Mouse (Mus musculus) frontal cortex, adult 2 months (tissue): Measurements from ENCODE around the gene Serpind1. TPM values are rescaled to one million over a fixed set of nuclear protein-coding genes. Genes with fewer than 3 reads are reported as not detected.
A peak's percentile ranks its signal among the peaks of the same experiment; 100 is the strongest.

ENCODE experiments used
- DNase-seq, 2 experiments: peaks; one replicate each; pipeline ENCODE4 v3.0.0; 2022; ENCODE audit warnings: low spot score in 1 of 2; ENCODE audit errors: extremely low spot score in 1 of 2
- polyA plus RNA-seq: library from polyadenylated mRNA; depleted of rRNA; stranded (reverse); fragments of >200 nt; gene quantifications from 2 replicates; pipeline ENCODE4 v1.2.3, GENCODE M21; 2012; rRNA removed

Gene Serpind1
- polyA plus RNA-seq, 1 experiment, result 4.0 TPM

GRCm38 (mm10) chr16:17345813-17346155 lies 14.6 kb downstream of the Serpind1 start:
- DNase-seq, result no peak

DNA sequence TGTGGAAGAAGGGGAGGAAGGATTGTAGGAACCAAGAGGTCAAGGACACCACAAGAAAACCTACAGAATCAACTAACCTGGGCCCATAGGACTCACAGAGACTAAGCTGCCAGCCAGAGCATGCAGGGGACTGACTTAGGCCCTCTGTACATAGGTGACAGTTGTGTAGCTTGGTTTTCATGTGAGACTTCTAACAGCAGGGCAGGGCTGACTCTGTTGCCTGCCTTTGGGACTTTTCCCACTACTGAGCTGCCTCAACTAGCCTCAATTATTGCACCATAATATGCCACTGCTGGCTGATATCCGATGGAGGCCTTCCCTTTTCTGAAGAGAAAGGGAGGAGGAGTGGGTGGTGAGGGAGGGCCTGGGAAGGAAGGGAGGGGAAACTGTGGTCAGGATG lies 15.6 kb downstream of the Serpind1 start:
- no peak for DNase-seq

DNA sequence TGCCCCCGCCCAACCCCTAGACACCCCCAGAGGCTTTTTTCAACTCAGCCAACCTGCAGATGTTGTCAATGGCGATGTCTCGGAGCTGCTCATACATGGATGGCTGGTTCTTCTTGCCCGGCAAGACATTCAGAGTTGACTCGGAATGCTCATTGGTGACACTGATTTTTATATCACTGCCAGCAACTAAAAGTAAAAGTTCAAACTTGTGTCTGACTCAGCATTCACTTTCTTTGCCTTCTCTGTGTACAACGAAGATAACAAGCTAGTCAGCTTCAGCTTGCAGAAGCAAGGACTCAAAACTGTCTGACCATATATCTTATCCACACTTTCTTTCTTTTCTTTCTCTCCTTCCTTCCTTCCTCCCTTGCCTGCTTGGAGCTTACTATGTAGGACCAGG lies 24.9 kb downstream of the Serpind1 start:
- no peak for DNase-seq

DNA sequence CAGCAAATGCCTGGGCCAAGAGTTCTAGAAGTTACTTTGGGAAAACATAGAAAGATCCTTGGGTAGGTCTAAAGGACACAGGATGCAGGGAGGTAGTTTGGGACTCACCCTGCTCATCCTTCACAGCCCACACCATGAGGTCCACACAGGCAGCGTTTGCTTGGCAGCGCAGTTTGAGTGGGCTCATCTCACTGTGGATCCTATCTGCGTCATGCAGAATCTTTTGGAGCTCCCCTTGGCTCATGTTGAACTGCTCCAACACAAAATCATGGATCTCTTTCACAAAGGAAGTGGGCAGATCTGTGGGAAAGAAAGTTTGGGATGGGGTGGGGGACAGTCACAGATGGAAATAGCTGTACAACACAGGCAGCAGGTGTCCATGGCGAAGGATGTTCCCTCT lies 27.6 kb downstream of the Serpind1 start:
- peak in 1 of 2 experiments; percentile 51 for DNase-seq

GRCm38 (mm10) chr16:17382306-17382705 lies 51.1 kb downstream of the Serpind1 start:
- no peak for DNase-seq

GRCm38 (mm10) chr16:17383594-17384326 lies 52.6 kb downstream of the Serpind1 start:
- no peak for DNase-seq

GRCm38 (mm10) chr16:17392784-17393183 lies 61.6 kb downstream of the Serpind1 start:
- DNase-seq, result no peak

Other genes starting within 250 kb of the Serpind1 start
- 99.6 and 110 TPM in 2 replicates for gene Ppil2, start 220.1 kb upstream of the Serpind1 start, polyA plus RNA-seq
- gene 2610318N02Rik, start 206.2 kb upstream of the Serpind1 start, polyA plus RNA-seq, result 4.8 and 5.2 TPM in 2 replicates
- gene Sdf2l1, start 199.0 kb upstream of the Serpind1 start, polyA plus RNA-seq, result 17.8 and 22.2 TPM in 2 replicates
- 29.4 and 29.9 TPM in 2 replicates for gene Ydjc, start 186.8 kb upstream of the Serpind1 start, polyA plus RNA-seq
- 5.0 and 5.1 TPM in 2 replicates for gene Ccdc116, start 184.1 kb upstream of the Serpind1 start, polyA plus RNA-seq
- gene Ube2l3, start 128.7 kb upstream of the Serpind1 start, polyA plus RNA-seq, result 131 and 136 TPM in 2 replicates
- 0.69 and 0.96 TPM in 2 replicates for gene Rimbp3, start 122.8 kb upstream of the Serpind1 start, polyA plus RNA-seq
- 5.8 and 6.1 TPM in 2 replicates for gene Hic2, start 97.8 kb upstream of the Serpind1 start, polyA plus RNA-seq
- 338 and 351 TPM in 2 replicates for gene Tmem191c, start 55.3 kb upstream of the Serpind1 start, polyA plus RNA-seq
- 10.5 and 11.2 TPM in 2 replicates for gene Snap29, start 74.6 kb downstream of the Serpind1 start, polyA plus RNA-seq
- gene Pi4ka, start 74.9 kb downstream of the Serpind1 start, polyA plus RNA-seq, result 305 and 311 TPM in 2 replicates
- gene Crkl, start 120.6 kb downstream of the Serpind1 start, polyA plus RNA-seq, result 23.0 and 23.1 TPM in 2 replicates
- 144 and 169 TPM in 2 replicates for gene Aifm3, start 158.2 kb downstream of the Serpind1 start, polyA plus RNA-seq
- gene Lztr1, start 177.3 kb downstream of the Serpind1 start, polyA plus RNA-seq, result 267 and 291 TPM in 2 replicates
- gene Thap7, start 199.8 kb downstream of the Serpind1 start, polyA plus RNA-seq, result 73.0 and 74.7 TPM in 2 replicates
- 0.69 and 0.88 TPM in 2 replicates for gene Lrrc74b, start 229.9 kb downstream of the Serpind1 start, polyA plus RNA-seq
- 2.6 TPM in 2 replicates for gene P2rx6, start 230.5 kb downstream of the Serpind1 start, polyA plus RNA-seq